Mouse (Mus musculus): ENCODE results near the gene Sh3glb2. TPM values are rescaled to one million over a fixed set of nuclear protein-coding genes. Genes with fewer than 3 reads are reported as not detected.

Gene Sh3glb2
- 18.8 and 21.4 TPM in 2 replicates for polyA plus RNA-seq (2012; rRNA removed)

DNA sequence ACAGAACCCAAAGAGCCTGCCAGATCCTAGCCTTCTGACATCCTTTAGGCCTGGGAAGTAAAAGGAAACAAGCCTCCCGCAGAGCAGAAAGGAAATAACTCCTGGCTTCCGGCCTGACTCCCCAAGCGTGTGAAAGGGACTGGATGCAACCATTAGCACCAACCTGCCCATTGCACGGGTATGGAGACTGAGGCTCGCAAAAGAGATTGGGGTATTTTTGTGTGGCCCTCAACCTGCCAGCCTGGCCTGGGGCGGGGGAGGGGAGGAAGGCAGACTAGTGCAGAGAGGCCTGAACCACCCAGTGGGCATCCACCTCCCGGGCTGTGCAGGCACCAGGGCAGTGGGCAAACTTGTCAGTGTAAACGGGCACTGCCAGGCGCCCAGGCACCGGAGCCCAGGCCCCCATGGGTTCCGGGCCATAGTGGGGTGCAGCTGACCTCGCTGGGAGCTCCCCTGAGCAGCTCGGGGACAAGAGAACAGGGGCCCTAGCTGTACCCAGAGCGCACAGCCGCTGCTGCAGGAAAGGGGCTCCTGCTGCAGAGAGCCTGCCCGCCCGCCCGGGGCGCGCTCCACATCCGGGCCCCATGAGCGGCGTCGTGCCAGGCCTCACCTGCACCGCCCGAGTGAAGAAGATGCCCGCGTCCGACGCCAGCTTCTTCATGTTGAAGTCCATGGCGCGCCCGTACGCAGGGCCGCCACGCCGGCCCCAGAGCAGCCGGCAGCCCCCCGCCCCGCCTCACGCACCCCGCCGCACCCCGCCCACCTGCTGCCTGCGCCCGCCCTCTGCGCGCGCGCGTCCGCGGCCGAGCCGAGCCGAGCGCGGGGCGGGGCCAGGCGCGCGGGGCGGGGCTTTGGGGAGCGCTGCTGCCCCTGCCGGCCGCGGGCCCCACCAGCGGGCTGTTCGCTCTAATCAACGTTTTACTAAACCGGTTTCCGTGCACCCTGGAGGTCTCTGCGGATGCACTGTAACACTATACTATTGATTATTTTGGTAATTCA, at the start of gene Sh3glb2:
Sh3glb2 (minus strand) TSS at position 805 of the 999 bp plus-strand sequence.

DNA sequence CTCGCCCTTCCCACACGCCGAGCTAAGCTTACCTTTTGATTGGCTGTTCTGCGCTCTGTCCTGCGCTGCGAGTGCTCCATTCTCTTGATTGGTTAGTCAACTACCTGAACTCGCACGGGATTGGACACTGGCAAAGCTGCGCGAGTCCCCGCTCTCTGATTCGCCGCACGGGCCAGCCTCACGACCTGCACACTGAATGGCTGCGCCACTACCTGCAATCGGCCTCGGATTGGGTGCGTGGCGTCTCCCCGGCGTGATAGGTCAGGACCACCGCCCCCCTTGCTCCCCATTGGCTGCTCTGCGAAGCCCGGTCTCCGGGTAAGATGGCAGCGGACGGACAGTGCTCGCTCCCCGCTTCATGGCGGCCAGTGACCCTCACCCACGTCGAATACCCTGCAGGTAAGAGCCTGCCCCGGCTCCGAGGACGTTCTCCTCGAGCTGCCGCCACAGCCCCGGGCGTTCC, 33.0 kb upstream of the Sh3glb2 start, which contains the start of gene Dolpp1:
Dolpp1 (plus strand) TSS at position 141 of the 463 bp plus-strand sequence.

DNA sequence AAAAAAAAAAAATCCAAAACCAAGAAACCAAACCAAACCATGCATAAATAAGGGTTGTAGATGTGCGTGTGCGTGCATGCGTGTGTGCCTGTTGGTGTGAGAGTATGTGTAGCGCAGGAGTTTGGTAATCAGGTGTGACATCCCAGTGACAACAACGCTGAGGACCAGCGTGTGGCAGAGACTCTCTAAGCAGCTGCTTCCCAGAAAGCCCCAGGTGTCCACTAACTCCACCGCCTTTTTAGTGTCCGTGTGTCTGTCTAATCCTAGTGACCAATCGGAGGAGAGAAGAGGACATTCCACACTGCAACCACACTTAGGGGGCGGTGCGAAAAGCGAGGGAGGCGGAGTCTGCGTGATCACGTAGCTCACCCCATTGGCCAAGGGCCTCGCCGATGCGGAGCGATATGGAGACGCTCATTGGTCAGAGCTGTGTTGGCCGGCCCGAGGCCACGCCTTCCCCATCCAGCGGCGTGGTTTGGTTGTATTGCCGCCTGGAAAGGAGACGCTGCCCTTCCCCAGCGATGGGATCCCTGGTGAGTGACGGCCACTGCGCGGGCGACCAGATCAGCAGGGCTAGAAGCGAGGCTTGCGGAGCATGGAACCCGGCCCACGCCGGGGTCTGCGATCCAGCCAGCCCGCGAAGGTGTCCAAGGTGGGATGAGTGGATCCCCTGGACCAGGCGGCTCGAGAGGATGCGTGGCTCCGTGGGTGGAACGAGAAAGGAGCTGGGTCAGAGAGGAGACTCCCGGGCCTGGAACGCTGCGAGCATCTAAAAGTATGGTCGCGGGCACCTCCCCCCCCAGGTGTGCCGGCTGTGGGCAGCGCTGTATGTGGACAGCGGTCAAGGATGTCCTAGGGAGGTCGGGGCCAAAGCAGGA, 4.9 kb upstream of the Sh3glb2 start, which contains the start of gene Miga2:
Miga2 (plus strand) TSS at position 461 of the 878 bp plus-strand sequence.

Other genes with a start within 250 kb of the Sh3glb2 start
- 8.0 and 9.3 TPM in 2 replicates for gene Zer1, start 234.8 kb downstream of the Sh3glb2 start, polyA plus RNA-seq (2012; rRNA removed)
- 12.2 and 12.7 TPM in 2 replicates for gene Tbc1d13, start 225.6 kb downstream of the Sh3glb2 start, polyA plus RNA-seq (2012; rRNA removed)
- gene Endog, start 187.8 kb downstream of the Sh3glb2 start, polyA plus RNA-seq (2012; rRNA removed), result 32.1 and 36.9 TPM in 2 replicates
- 14.3 and 15.6 TPM in 2 replicates for gene Spout1, start 180.9 kb downstream of the Sh3glb2 start, polyA plus RNA-seq (2012; rRNA removed)
- gene Kyat1, start 153.5 kb downstream of the Sh3glb2 start, polyA plus RNA-seq (2012; rRNA removed), result 57.7 and 63.7 TPM in 2 replicates
- 4.5 and 4.6 TPM in 2 replicates for gene Lrrc8a, start 121.6 kb downstream of the Sh3glb2 start, polyA plus RNA-seq (2012; rRNA removed)
- 2.3 and 2.4 TPM in 2 replicates for gene Gm28035, start 118.8 kb downstream of the Sh3glb2 start, polyA plus RNA-seq (2012; rRNA removed)
- gene Phyhd1, start 93.1 kb downstream of the Sh3glb2 start, polyA plus RNA-seq (2012; rRNA removed), result 54.6 and 54.7 TPM in 2 replicates
- gene Gm28038, start 78.3 kb downstream of the Sh3glb2 start, polyA plus RNA-seq (2012; rRNA removed), result not detected in 2 replicates
- 6.3 and 6.7 TPM in 2 replicates for gene Dolk, start 73.0 kb downstream of the Sh3glb2 start, polyA plus RNA-seq (2012; rRNA removed)
- 8.1 and 9.4 TPM in 2 replicates for gene Nup188, start 72.9 kb downstream of the Sh3glb2 start, polyA plus RNA-seq (2012; rRNA removed)
- 5.9 and 7.3 TPM in 2 replicates for gene Miga2, start 4.9 kb upstream of the Sh3glb2 start, polyA plus RNA-seq (2012; rRNA removed)
- 12.5 and 13.9 TPM in 2 replicates for gene Dolpp1, start 32.9 kb upstream of the Sh3glb2 start, polyA plus RNA-seq (2012; rRNA removed)
- 27.3 and 30.7 TPM in 2 replicates for gene Crat, start 56.5 kb upstream of the Sh3glb2 start, polyA plus RNA-seq (2012; rRNA removed)
- 44.6 and 49.8 TPM in 2 replicates for gene Ptpa, start 56.7 kb upstream of the Sh3glb2 start, polyA plus RNA-seq (2012; rRNA removed)
- gene Ier5l, start 114.9 kb upstream of the Sh3glb2 start, polyA plus RNA-seq (2012; rRNA removed), result 1.0 and 1.2 TPM in 2 replicates
- gene Cstad, start 235.7 kb upstream of the Sh3glb2 start, polyA plus RNA-seq (2012; rRNA removed), result 0.06 and 0.18 TPM in 2 replicates

All from liver, embryonic 18 days (tissue).